Mouse (Mus musculus) brain, adult 2 months (tissue): ENCODE results near the gene Slx4ip.

Experiments used
- DNase-seq: peaks from one replicate; pipeline ENCODE4 v3.0.0; 2011; ENCODE audit warnings: low read depth, low spot score

Slx4ip gene

GRCm38 (mm10) chr2:137099211-137099734, 208.3 kb downstream of the Slx4ip start:
- DNase-seq: no peak

DNA sequence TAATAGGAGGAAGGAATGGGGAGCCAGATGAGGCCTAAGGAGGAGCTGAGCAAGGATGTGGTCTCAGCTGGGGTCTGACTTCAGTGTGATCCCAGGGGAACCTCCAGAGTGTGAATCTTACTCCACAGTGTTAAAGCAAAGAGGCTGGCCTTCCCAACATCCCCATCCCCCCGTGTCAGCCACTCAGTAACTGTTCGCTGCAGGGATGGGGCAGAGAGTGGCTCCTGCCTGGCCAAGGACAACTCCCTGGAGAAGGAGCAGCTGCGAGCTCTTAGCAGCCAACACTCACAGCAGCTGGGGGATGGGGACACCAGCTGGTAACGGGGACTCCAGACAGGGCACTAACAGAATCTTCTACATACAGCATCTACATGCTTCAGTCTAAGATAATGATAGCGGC, 210.1 kb downstream of the Slx4ip start:
- DNase-seq: peak; percentile 33

- DNase-seq: no peak
Observed at GRCm38 (mm10) chr2:137107203-137107602, 216.2 kb downstream of the Slx4ip start.

DNA sequence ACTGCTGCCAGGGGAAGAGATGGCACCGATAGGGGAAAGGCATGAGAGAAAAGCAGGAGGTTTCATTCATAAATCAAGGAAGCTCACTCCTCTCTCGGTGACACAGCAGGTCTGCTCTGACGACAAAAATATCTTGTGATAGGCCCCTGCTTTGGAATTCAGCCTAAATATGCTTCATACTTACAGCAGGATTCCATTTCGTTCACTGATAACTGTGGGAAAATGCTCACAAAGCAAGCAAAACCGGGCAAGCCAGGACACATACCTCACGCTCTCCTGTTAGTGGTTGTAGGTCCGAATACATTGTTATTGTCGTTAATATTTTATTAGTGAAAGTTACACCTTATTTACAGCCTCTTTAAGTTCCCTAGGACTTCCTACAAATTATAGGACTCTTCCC, 216.9 kb downstream of the Slx4ip start:
- no peak for DNase-seq

DNA sequence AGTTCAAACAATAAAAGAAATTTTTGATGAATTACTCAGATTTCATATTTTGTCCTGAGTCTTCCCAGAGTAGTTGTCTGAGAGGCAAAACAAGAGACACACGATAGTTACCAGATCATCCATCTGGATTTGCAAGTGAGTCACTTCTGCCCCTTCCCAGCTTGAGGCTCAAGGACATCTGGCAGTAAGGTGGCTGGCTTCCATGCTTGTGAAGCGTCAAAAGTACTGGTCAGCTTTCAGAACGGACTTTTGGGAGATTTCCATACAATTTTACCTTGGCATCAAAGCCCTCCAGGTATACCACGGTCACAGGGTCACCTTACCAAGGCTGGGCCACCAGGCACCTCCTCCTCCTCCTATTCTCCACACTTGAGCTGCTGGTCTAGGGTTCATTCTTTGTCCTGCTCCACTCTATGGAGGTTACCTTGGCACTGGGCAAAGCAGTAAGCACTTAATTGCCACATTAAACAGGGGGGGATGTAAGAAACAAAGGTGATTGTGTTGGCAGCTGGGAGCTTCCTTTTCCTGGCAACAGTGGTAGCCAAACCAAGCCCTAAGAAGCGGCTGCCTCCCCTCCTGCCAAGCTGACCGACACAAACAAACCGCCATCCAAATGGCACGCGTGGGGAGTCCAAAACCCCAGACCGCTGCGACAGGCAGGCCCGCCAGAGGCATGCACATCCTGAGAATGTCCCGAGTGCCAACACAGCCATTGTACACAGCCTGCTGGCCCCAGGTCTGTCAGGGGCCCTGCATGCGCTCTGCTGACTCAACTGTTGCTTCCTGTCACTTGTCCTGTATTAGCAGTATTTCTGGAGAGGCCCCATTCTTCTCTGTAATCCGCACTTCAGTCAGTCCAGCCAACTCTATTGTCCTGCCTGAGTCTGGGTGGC, 218.5 kb downstream of the Slx4ip start:
- DNase-seq: no peak

- DNase-seq: no peak
Observed at GRCm38 (mm10) chr2:137110214-137110898, 219.3 kb downstream of the Slx4ip start.

- DNase-seq: no peak
Observed at GRCm38 (mm10) chr2:137113288-137114061, 222.5 kb downstream of the Slx4ip start.

GRCm38 (mm10) chr2:137114248-137115096, 223.5 kb downstream of the Slx4ip start:
- peak; percentile 82 for DNase-seq

- no peak for DNase-seq
Observed at GRCm38 (mm10) chr2:137115241-137116024, 224.4 kb downstream of the Slx4ip start.

- no peak for DNase-seq
Observed at GRCm38 (mm10) chr2:137116025-137116674, 225.1 kb downstream of the Slx4ip start, which contains the start of gene Jag1. Gene Jag1, minus strand, starts transcription at chr2:137116644.

DNA sequence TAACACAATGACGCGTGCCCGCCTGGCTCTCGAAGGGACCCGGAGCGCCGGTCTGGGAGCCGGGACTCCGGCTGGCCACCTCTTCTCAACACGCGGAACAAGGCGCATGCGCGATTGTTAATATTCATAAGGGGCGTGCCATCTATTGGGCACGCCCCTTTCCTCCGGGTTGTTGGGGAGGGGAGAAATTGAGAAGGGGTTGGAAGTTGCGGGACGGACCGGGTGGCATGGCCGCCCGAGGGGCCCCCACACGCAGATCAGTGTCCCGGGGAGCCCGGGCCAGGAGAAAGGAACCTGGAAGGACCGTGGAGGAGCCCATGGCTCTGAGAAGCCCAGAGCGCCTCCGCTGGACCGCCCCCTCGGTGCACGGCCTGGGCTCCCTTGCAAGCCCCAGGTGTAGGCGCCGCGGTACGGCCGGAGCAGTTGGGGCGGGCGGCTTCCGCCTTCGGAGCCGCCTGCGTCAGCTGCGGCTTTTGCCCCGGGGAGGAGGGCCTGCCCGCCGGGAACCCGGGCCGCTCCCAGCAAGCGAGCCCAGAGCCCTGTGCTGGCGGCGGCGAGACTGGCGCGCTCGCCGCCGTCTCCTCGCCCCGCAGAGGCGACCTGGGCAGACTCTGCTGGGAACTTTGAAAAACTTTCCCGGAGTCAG, 225.8 kb downstream of the Slx4ip start:
- DNase-seq: peak; percentile 84

DNA sequence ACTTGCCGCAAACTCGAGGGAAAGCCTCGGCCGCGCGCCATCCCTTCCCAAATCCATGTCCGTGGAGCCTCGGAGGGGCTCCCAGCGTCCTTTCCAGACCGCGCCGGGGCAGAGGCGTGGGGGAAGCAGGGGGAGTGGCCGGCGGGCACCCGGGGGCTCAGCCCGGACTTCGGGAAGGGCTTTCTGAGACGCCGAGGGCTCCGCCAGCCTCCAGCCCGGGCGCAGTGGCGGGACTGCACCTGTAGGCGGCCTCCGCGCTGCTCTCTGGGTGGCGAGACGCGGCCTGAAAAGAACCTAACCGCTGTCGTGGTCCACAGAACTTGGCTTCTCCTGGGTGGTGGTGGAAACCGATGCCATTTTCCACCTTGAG, 226.3 kb downstream of the Slx4ip start:
- peak; percentile 60 for DNase-seq
